Mouse (Mus musculus) spleen, adult 2 months (tissue): ENCODE results near the gene Dennd2d. TPM values are rescaled to one million over a fixed set of nuclear protein-coding genes. Genes with fewer than 3 reads are reported as not detected.

Source experiments
- DNase-seq, 2 experiments: peaks; one replicate each; pipeline versions ENCODE4 v3.0.0 to v3.0.0-alpha.2; 2012 to 2021; ENCODE audit warnings: low spot score in 2 of 2, low read depth in 1 of 2
- H3K27ac ChIP-seq: fragments of 200-500 bp; 2 replicates; pipeline ENCODE4 v1.5.1; 2012; ENCODE audit warnings: low read length, inconsistent platforms; ENCODE audit not compliant: insufficient read depth
- H3K27me3 ChIP-seq: fragments of 200-500 bp; 2 replicates; pipeline ENCODE4 v1.6.1; 2012; ENCODE audit warnings: mild to moderate bottlenecking, moderate library complexity, low read length, inconsistent platforms; ENCODE audit not compliant: control insufficient read depth, insufficient read depth
- H3K36me3 ChIP-seq: fragments of 200-500 bp; 2 replicates; pipeline ENCODE4 v1.6.1; 2012; ENCODE audit warnings: mild to moderate bottlenecking, low read length, inconsistent platforms; ENCODE audit not compliant: control insufficient read depth, insufficient read depth
- H3K4me1 ChIP-seq: fragments of 200-500 bp; 2 replicates; pipeline ENCODE4 v1.6.1; 2011; ENCODE audit warnings: inconsistent platforms; ENCODE audit not compliant: control insufficient read depth, insufficient read depth, insufficient read length
- H3K4me3 ChIP-seq: fragments of 200-500 bp; 2 replicates; pipeline ENCODE4 v1.5.1; 2011; ENCODE audit warnings: mild to moderate bottlenecking, inconsistent platforms; ENCODE audit not compliant: insufficient read depth, insufficient read length; ENCODE audit errors: extremely low read depth
- CTCF ChIP-seq: fragments of 200-500 bp; IDR thresholded peaks from 2 replicates; pipeline ENCODE4 v1.5.1; 2011; ENCODE audit warnings: mild to moderate bottlenecking, inconsistent platforms; ENCODE audit not compliant: insufficient read depth, insufficient read length, insufficient replicate concordance; ENCODE audit errors: extremely low read depth
- POLR2A ChIP-seq: fragments of 200-500 bp; IDR thresholded peaks from 2 replicates; pipeline ENCODE4 v1.6.1; 2011; ENCODE audit warnings: low read depth, low read length, inconsistent platforms
- WGBS: fragments of 180-500 bp; shearing (Covaris S2); methylation state at CpG from one replicate; pipeline ENCODE4 v1.1.7; 2018; 5-methylcytosine and 5-hydroxymethylcytosine counted together
- polyA plus RNA-seq: library from polyadenylated mRNA; depleted of rRNA; stranded (reverse); fragments of >200 nt; gene quantifications from 2 replicates; pipeline ENCODE4 v1.2.3, GENCODE M21; 2012

The Dennd2d gene
- polyA plus RNA-seq, 1 experiment, result 34.4 TPM

- Histone ChIP-seq H3K4me3 (no peak overlapping the region), H3K27ac (no peak overlapping the region; the same call in 1 of the 2 replicates), H3K36me3 (peaks cover 46% of the 10 kb centered on the region), H3K27me3 (no peaks in the 10 kb centered on the region), H3K4me1 (peaks cover 8% of the 10 kb centered on the region; the same call in 1 of the 2 replicates)
- DNase-seq, result no peak
- 61% methylated on average over 4 of the region's 4 CpGs for WGBS
- TF ChIP-seq POLR2A (no peak), CTCF (no peak)
These were observed 14.0 kb downstream of the Dennd2d start for GRCm38 (mm10) chr3:106496045-106496721.

- no peak for DNase-seq
- 46% methylated on average over 3 of the region's 3 CpGs for WGBS
- no peaks in the 10 kb centered on the region for H3K27me3 ChIP-seq
- peaks cover 8% of the 10 kb centered on the region; the same call in 1 of the 2 replicates for H3K4me1 ChIP-seq
- peaks cover 45% of the 10 kb centered on the region for H3K36me3 ChIP-seq
- no peak overlapping the region for H3K4me3 ChIP-seq
- no peak overlapping the region for H3K27ac ChIP-seq
- TF ChIP-seq CTCF (no peak), POLR2A (no peak)
These were observed 14.8 kb downstream of the Dennd2d start for GRCm38 (mm10) chr3:106496996-106497395.

- H3K4me1 ChIP-seq, result peaks cover 6% of the 10 kb centered on the region; the same call in 1 of the 2 replicates
- H3K36me3 ChIP-seq, result peaks cover 41% of the 10 kb centered on the region
- no peaks in the 10 kb centered on the region for H3K27me3 ChIP-seq
- H3K27ac ChIP-seq, result no peak overlapping the region
- TF ChIP-seq CTCF (no peak), POLR2A (no peak)
- 97% methylated on average over 2 of the region's 2 CpGs for WGBS
- no peak overlapping the region for H3K4me3 ChIP-seq
- no peak for DNase-seq
These were observed 18.3 kb downstream of the Dennd2d start for GRCm38 (mm10) chr3:106500510-106500909.

GRCm38 (mm10) chr3:106502892-106503291 is 20.7 kb downstream of the Dennd2d start:
- Histone ChIP-seq H3K4me3 (no peak overlapping the region), H3K36me3 (peaks cover 40% of the 10 kb centered on the region), H3K27ac (no peak overlapping the region), H3K4me1 (no peaks in the 10 kb centered on the region), H3K27me3 (no peaks in the 10 kb centered on the region)
- 84% methylated on average over 2 of the region's 2 CpGs for WGBS
- DNase-seq, result no peak
- TF ChIP-seq CTCF (no peak), POLR2A (no peak)

GRCm38 (mm10) chr3:106510669-106511068 is 28.5 kb downstream of the Dennd2d start:
- Histone ChIP-seq H3K27me3 (no peaks in the 10 kb centered on the region), H3K4me1 (no peaks in the 10 kb centered on the region), H3K4me3 (no peak overlapping the region), H3K36me3 (peaks cover 3% of the 10 kb centered on the region; the same call in 1 of the 2 replicates), H3K27ac (no peak overlapping the region)
- DNase-seq, result no peak
- WGBS, result 100% methylated on average over 1 of the region's 1 CpGs
- no peak for TF ChIP-seq CTCF
- no peak for TF ChIP-seq POLR2A

- Histone ChIP-seq H3K27ac (no peak overlapping the region), H3K4me3 (no peak overlapping the region), H3K4me1 (no peaks in the 10 kb centered on the region; the same call in 1 of the 2 replicates), H3K27me3 (no peaks in the 10 kb centered on the region), H3K36me3 (peaks cover 3% of the 10 kb centered on the region; the same call in 1 of the 2 replicates)
- TF ChIP-seq POLR2A, result no peak
- no peak for TF ChIP-seq CTCF
- 94% methylated on average over 6 of the region's 6 CpGs for whole genome bisulfite sequencing
- no peak for DNase-seq
These were observed 32.8 kb downstream of the Dennd2d start for GRCm38 (mm10) chr3:106515016-106515415.

- no peak overlapping the region for H3K27ac ChIP-seq
- H3K4me3 ChIP-seq, result no peak overlapping the region
- H3K4me1 ChIP-seq, result no peaks in the 10 kb centered on the region; the same call in 1 of the 2 replicates
- no peaks in the 10 kb centered on the region for H3K27me3 ChIP-seq
- peaks cover 2% of the 10 kb centered on the region; the same call in 1 of the 2 replicates for H3K36me3 ChIP-seq
- no peak for DNase-seq
- WGBS, result 86% methylated on average over 1 of the region's 1 CpGs
- TF ChIP-seq CTCF (no peak), POLR2A (no peak)
These were observed 40.5 kb downstream of the Dennd2d start for GRCm38 (mm10) chr3:106522730-106523129.
